Mouse (Mus musculus): ENCODE data around the gene Amotl2. TPM values are rescaled to one million over a fixed set of nuclear protein-coding genes. Genes with fewer than 3 reads are reported as not detected.
A peak's percentile ranks its signal among the peaks of the same experiment; 100 is the strongest.

Amotl2 gene
- polyA plus RNA-seq, 2 experiments = 52.7 to 58.9 TPM

GRCm38 (mm10) chr9:102755591-102756270 lies 39.3 kb downstream of the Amotl2 start:
- Histone ChIP-seq H3K4me2 (replicated peaks; ENCODE audit: low read depth, low read length, severe bottlenecking) (no peak overlapping the region), H3K4me1 (ENCODE audit: control insufficient read depth, insufficient read depth, low read length) (peaks cover 10% of the 10 kb centered on the region), H3K4me3 (replicated peaks; ENCODE audit: low read length) (no peak overlapping the region), H3K9me3 (ENCODE audit: control insufficient read depth, low read length) (no peaks in the 10 kb centered on the region), H3K27ac (replicated peaks; ENCODE audit: low read depth, low read length) (no peak overlapping the region), H3K9ac (ENCODE audit: low read depth, low read length, severe bottlenecking) (no peak overlapping the region), H3K27me3 (ENCODE audit: control insufficient read depth, insufficient read depth, low read length) (no peaks in the 10 kb centered on the region), H3K36me3 (ENCODE audit: control insufficient read depth, insufficient read depth, low read length) (no peaks in the 10 kb centered on the region)
- ATAC-seq (ENCODE audit: low FRiP score, low read depth) (no peak), DNase-seq (ENCODE audit: low spot score) (no peak)
- TF ChIP-seq POLR2A (IDR thresholded peaks at IDR 0.05; ENCODE audit: borderline replicate concordance, extremely low read depth, insufficient read depth, insufficient read length) = no peak
- 80% methylated on average over 9 of the region's 9 CpGs for WGBS

GRCm38 (mm10) chr9:102756352-102756751 lies 39.9 kb downstream of the Amotl2 start:
- Histone ChIP-seq H3K9ac (ENCODE audit: low read depth, low read length, severe bottlenecking) (no peak overlapping the region), H3K4me1 (ENCODE audit: control insufficient read depth, insufficient read depth, low read length) (peaks cover 10% of the 10 kb centered on the region), H3K36me3 (ENCODE audit: control insufficient read depth, insufficient read depth, low read length) (no peaks in the 10 kb centered on the region), H3K27me3 (ENCODE audit: control insufficient read depth, insufficient read depth, low read length) (no peaks in the 10 kb centered on the region), H3K9me3 (ENCODE audit: control insufficient read depth, low read length) (no peaks in the 10 kb centered on the region), H3K27ac (replicated peaks; ENCODE audit: low read depth, low read length) (no peak overlapping the region), H3K4me2 (replicated peaks; ENCODE audit: low read depth, low read length, severe bottlenecking) (no peak overlapping the region), H3K4me3 (replicated peaks; ENCODE audit: low read length) (no peak overlapping the region)
- WGBS = 52% methylated on average over 14 of the region's 14 CpGs
- TF ChIP-seq POLR2A (IDR thresholded peaks at IDR 0.05; ENCODE audit: borderline replicate concordance, extremely low read depth, insufficient read depth, insufficient read length) = no peak
- DNase-seq (ENCODE audit: low spot score) = no peak
- no peak for ATAC-seq (ENCODE audit: low FRiP score, low read depth)

- no peak overlapping the region for H3K4me3 ChIP-seq (replicated peaks; ENCODE audit: low read length)
- WGBS = 14% methylated on average over 1 of the region's 1 CpGs
- H3K4me1 ChIP-seq (ENCODE audit: control insufficient read depth, insufficient read depth, low read length) = peaks cover 13% of the 10 kb centered on the region
- no peak overlapping the region for H3K9ac ChIP-seq (ENCODE audit: low read depth, low read length, severe bottlenecking)
- no peak for TF ChIP-seq POLR2A (IDR thresholded peaks at IDR 0.05; ENCODE audit: borderline replicate concordance, extremely low read depth, insufficient read depth, insufficient read length)
- no peak overlapping the region for H3K4me2 ChIP-seq (replicated peaks; ENCODE audit: low read depth, low read length, severe bottlenecking)
- no peak for ATAC-seq (ENCODE audit: low FRiP score, low read depth)
- no peak for DNase-seq (ENCODE audit: low spot score)
- no peaks in the 10 kb centered on the region for H3K36me3 ChIP-seq (ENCODE audit: control insufficient read depth, insufficient read depth, low read length)
- 0 out of 2 replicates have a peak overlapping the region, but pooled peaks have one; percentile 40 for H3K27ac ChIP-seq (replicated peaks; ENCODE audit: low read depth, low read length)
- H3K27me3 ChIP-seq (ENCODE audit: control insufficient read depth, insufficient read depth, low read length) = no peaks in the 10 kb centered on the region
- H3K9me3 ChIP-seq (ENCODE audit: control insufficient read depth, low read length) = no peaks in the 10 kb centered on the region
Measured at GRCm38 (mm10) chr9:102758851-102759250, 42.4 kb downstream of the Amotl2 start.

GRCm38 (mm10) chr9:102759581-102760001 lies 43.1 kb downstream of the Amotl2 start:
- Histone ChIP-seq H3K4me1 (ENCODE audit: control insufficient read depth, insufficient read depth, low read length) (peaks cover 13% of the 10 kb centered on the region), H3K36me3 (ENCODE audit: control insufficient read depth, insufficient read depth, low read length) (no peaks in the 10 kb centered on the region), H3K9me3 (ENCODE audit: control insufficient read depth, low read length) (no peaks in the 10 kb centered on the region), H3K27me3 (ENCODE audit: control insufficient read depth, insufficient read depth, low read length) (no peaks in the 10 kb centered on the region), H3K9ac (ENCODE audit: low read depth, low read length, severe bottlenecking) (no peak overlapping the region), H3K4me2 (replicated peaks; ENCODE audit: low read depth, low read length, severe bottlenecking) (no peak overlapping the region), H3K4me3 (replicated peaks; ENCODE audit: low read length) (no peak overlapping the region), H3K27ac (replicated peaks; ENCODE audit: low read depth, low read length) (peak overlapping the region; percentile 40; the same call in 1 of the 2 replicates)
- DNase-seq (ENCODE audit: low spot score) (no peak), ATAC-seq (ENCODE audit: low FRiP score, low read depth) (no peak)
- no peak for TF ChIP-seq POLR2A (IDR thresholded peaks at IDR 0.05; ENCODE audit: borderline replicate concordance, extremely low read depth, insufficient read depth, insufficient read length)
- 34% methylated on average over 5 of the region's 5 CpGs for WGBS

- H3K4me2 ChIP-seq (replicated peaks; ENCODE audit: low read depth, low read length, severe bottlenecking) = no peak overlapping the region
- WGBS = 86% methylated on average over 7 of the region's 7 CpGs
- H3K9me3 ChIP-seq (ENCODE audit: control insufficient read depth, low read length) = no peaks in the 10 kb centered on the region
Measured at GRCm38 (mm10) chr9:102761599-102761998, 45.1 kb downstream of the Amotl2 start.

More at GRCm38 (mm10) chr9:102761599-102761998, 45.1 kb downstream of the Amotl2 start:
- no peak overlapping the region for H3K9ac ChIP-seq (ENCODE audit: low read depth, low read length, severe bottlenecking)
- H3K4me1 ChIP-seq (ENCODE audit: control insufficient read depth, insufficient read depth, low read length) = peaks cover 4% of the 10 kb centered on the region
- H3K4me3 ChIP-seq (replicated peaks; ENCODE audit: low read length) = no peak overlapping the region
- no peak for DNase-seq (ENCODE audit: low spot score)
- no peaks in the 10 kb centered on the region for H3K27me3 ChIP-seq (ENCODE audit: control insufficient read depth, insufficient read depth, low read length)
- ATAC-seq (ENCODE audit: low FRiP score, low read depth) = no peak
- H3K27ac ChIP-seq (replicated peaks; ENCODE audit: low read depth, low read length) = no peak overlapping the region
- H3K36me3 ChIP-seq (ENCODE audit: control insufficient read depth, insufficient read depth, low read length) = no peaks in the 10 kb centered on the region
- TF ChIP-seq POLR2A (IDR thresholded peaks at IDR 0.05; ENCODE audit: borderline replicate concordance, extremely low read depth, insufficient read depth, insufficient read length) = no peak

Measured in limb, embryonic 14.5 days (tissue).